Mouse (Mus musculus): ENCODE data around the gene Fstl3.

DNA sequence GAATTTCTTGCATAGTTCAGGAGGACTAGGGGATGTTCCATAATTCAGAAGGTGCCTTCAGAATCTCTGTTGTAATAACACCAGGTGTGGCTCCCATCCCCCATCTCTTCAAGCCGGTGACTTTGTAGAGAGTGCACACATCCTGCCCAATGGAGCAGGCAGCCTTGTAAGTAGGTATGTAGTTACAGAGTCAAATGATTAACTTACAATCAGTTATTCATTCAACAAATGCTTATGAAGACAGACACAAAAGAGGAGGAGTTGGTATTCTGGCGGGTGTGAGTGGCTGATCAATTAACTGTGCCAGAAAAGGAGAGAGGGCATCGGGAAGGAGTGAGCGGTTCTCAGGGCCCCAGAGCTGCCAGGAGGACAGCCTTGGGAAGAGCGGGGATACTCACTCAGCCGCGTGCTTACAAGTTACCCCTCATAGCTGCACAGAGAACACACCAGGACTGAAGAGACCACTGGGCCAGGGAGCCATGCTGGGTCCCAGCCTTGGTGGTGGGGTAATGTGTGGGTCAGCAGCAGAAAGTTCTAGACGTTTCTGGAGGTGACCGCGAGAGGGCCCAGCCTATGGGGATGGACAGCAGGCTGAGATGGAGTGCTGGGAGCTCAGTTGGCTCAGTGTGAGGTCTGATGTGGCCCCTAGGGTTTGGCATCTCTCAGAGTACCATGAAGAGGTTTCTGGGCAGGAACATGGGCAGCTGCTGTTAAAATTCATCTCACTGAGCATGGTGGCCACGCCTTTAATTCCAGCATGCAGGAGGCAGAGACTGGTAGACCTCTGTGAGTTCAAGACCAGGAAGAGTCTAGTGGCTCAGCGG lies 38.8 kb downstream of the Fstl3 start:
- TF ChIP-seq CTCF (IDR thresholded peaks at IDR 0.05; ENCODE audit: extremely low read depth, insufficient read depth, insufficient read length, insufficient replicate concordance) = no peak
- no peak for TF ChIP-seq POLR2A (IDR thresholded peaks at IDR 0.05; ENCODE audit: low read depth, low read length)
